Mouse (Mus musculus): ENCODE measurements at regions not wholly inside any gene's neighbourhood (a gene's known extent, or its start where the extent isn't known, plus 50 kb on each side); places are given as distances from the start of the nearest gene placed in this dataset.

DNA sequence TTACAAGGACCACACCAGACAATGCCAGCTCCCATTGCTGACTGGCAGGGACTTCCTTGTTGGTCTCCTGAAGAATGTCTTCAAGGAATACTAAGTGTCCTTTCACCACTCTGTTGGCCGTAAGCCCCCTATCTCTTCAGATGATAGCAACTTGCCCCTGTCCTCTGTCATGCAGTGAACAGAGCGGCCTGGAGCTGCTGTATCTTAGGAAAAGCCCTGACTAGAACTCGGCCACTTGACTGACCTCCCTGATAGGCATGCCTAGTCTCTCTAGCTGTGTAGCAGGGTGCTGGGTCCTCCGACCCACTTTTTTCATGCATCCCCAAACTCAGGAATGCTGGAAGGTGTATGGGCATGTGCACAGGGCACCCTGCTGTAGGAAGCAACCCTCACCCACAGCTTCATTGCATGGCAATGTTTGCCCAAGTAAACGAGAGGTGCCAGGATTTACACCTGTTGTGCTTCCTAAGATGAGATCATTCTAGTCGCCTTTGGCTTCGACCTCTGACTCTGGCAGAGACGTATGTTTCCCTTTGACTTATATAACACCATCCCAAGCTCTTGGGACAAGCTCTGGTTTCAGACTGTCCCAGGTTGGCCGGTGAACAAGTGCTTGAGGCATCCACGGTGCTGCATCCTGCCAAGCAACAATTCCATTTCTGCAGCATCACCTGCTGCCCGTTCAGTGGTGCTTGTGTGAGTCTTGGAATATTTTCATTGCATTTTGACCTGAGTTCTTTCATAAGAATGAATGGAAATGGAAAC, 145.1 kb downstream of the Zfp36l1 start:
- no peak for DNase-seq (ENCODE audit: low spot score)

DNA sequence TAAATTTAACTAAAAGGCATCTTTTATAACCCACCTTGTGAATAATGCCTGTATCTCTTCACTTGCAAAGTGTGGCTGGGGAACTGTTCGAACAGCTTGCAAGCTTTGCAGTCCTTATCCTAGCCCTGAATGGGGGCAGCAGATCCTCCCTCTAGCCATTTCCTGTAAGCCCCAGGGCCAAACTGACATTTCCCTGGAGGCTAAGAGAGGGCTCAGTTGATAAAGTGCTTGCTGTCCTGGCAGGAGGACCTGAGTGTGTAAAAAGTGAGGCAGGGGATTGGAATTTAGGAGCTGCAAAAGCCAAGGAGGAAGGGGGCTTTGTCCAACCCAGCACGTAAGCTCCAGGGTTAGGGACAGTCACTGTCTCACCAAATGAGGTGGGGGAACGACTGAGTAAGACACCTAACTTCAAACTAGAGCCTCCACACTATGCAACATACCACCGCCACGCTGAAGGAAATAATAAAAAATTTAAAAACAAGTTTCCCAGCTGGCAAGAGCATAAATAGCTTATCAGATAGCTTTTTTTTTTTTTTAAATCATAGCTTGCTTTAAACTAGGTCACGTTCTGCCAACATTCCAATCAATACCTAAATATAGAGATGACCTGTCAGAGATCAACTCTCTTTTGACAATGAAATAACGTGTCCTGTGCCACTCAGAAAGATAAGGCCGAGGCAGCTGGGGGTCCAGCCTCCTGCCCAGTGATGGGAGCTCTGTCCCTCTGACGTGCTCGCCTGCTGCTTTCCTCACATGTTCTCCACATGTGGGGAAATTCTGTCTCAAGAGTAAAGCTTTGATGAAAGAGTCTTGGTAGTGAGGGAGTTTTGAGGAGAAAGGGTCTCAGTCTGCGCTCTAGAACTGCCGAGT, 146.0 kb downstream of the Zfp36l1 start:
- DNase-seq (ENCODE audit: low spot score), result no peak

DNA sequence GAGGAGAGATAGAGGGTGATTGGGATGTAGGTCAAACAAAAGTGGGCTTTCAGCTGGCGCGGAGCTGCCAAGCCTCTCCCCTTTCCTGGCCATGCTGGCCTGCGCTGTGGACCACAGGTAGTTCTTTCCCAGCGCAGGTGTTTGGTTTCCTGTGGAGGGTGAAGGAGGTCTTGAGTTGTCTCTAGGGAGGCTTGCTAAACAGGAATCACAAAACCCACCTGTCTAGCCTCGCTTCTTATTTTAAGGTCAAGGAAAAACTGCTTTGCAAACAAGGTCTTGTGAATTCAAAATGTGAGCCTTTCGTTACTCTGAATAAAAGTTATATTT, 146.6 kb downstream of the Zfp36l1 start:
- DNase-seq (ENCODE audit: low spot score), result no peak

DNA sequence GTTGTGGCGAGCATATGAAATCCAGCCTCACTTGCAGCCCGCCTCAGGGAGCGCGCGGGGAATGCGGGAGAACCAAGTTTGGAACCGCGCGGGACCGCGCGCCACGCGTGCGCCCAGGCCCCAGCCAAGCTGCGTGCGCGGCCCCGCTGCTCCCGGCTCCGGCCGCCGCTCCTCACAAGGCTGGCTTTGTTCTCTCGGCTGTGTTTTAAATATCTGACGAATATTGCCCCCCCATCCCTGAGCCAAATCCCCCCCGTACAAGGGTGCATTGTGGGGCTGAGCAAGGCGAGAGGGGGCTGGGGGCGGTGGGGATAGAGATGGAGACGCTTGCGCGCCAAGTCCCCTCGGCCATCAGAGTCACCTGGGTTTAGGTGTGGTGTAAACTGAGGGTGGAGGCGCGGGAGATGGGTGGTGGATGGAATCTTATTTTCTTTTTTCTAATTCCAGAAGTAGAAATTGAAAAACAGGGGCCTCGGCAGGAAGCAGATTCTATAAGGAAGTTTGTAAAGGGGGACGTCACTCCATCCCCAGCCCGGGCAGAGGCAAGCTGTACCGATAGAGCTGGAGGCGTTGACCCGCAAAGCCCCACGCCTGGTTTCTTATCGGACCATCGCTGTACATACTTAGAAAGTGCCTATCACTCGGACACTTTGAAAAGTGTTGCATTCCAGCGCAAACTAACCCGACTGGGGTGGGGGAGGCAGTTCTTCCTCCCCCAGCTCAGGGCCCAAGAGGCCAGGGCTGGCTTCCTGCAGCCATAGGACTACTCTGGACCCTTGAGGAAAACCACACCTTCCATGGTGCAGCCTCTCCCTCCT, 147.1 kb downstream of the Zfp36l1 start:
- DNase-seq (ENCODE audit: low spot score), result peak; percentile 69

DNA sequence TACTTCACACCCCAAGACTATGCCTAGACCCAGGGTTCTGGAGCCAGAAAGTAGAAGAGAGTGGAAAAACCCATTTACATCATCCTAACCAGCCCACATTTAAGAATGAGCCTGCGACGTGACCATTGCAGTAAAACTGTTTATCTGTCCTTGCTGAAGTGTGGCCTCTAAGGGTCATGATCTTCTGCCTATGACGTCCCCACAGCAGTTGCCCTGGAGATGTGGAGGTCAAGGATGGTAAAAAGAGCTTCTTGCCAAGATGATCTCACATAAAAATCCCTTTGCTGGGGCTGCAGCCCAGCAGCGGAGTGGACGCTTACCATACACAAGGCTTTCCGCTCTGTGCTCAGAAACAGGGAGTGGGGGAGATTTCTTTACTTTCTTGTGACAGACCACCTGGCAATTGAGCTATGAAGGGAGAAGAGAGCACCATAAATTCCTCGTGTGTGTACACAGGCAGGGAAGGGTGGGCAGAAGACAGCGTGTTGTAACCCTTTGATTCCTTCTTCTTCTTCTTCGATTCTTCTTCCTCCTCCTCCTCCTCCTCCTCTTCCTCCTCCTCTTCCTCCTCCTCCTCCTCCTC, 149.3 kb downstream of the Zfp36l1 start:
- DNase-seq (ENCODE audit: low spot score), result no peak

DNA sequence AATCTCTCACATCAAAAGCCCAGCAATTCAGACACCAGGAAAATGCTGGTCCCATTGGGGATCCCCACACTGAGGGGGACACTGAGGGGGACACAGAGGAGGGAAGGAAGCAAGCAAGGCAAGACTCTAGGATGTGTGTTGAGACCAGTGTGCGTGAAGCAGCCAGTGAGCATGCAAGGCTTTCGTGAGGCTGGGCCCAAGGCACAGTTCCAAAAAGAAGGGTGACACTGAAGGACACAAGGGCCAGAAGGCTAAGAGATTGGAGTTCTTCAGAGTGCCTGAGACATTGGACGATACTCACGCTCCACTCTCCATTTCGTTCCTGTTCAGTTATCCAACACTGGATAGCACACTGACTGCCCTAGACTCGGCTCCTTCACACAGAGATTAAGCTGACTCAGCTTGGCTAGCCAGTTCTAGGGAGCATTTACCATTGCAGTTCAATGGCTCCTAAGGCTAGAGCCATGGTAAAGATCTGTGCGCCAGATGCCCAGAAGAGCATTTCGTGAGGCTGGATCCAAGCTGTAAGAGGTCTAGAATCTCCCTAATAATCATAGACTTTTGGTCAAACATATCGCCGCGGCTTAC, 150.1 kb downstream of the Zfp36l1 start:
- no peak for DNase-seq (ENCODE audit: low spot score)

DNA sequence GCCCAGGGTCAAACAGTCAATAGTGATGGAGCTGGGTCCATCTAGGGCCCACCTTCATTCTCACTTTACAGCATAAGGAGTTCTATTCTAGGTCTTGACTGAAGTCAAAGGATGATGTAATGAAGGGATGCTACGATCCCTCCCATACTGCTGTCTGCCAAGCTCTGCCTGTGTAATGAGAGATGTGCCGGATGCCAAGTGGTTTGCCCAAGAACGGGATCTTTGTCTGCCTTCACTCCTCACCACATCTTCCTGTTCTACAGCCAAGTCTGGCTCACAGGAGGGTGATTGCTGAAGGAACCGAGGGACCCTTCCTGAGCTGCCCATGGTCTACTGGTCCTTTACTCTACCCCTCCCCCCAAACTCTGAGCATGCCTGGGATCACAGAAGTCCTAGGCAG, 150.9 kb downstream of the Zfp36l1 start:
- no peak for DNase-seq (ENCODE audit: low spot score)

DNA sequence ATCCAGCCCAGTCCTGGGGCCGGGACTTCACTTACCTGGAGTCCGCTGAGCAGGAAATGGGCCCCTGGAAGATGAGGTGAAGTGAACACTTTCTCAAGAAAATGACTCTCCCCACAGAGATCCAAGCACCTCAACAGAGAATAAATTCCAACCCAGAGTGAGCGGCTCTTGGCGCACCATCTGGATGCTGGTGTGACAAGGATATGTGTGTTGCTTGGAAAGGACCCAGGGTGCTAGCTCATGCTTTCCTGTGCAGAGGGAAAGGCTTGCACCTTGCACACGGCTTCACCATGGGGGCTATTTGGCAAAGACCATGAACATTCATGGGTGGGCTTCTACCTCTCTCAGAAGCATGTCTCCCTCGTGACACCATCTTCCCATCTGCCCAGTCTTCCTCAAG, 151.7 kb downstream of the Zfp36l1 start:
- DNase-seq (ENCODE audit: low spot score), result peak; percentile 39

DNA sequence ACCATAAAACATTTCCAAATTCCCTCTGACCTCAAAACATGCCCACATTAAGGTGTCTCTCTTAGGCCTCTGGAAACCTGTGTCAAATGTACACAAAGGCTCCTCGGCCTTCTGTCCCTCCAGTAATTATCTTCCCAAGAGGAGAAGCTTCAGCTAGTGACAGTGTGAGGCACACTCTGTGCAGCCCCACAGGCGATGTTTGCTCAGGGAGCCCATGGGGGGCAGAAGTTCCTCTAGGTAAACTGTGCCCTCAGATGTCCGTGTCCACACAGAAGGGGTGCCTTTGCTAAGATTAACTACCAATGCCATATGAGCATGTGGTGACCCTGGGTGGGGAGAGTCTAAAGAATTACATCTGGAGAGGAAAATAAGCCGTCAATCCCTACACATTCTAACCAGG, 152.4 kb downstream of the Zfp36l1 start:
- no peak for DNase-seq (ENCODE audit: low spot score)

DNA sequence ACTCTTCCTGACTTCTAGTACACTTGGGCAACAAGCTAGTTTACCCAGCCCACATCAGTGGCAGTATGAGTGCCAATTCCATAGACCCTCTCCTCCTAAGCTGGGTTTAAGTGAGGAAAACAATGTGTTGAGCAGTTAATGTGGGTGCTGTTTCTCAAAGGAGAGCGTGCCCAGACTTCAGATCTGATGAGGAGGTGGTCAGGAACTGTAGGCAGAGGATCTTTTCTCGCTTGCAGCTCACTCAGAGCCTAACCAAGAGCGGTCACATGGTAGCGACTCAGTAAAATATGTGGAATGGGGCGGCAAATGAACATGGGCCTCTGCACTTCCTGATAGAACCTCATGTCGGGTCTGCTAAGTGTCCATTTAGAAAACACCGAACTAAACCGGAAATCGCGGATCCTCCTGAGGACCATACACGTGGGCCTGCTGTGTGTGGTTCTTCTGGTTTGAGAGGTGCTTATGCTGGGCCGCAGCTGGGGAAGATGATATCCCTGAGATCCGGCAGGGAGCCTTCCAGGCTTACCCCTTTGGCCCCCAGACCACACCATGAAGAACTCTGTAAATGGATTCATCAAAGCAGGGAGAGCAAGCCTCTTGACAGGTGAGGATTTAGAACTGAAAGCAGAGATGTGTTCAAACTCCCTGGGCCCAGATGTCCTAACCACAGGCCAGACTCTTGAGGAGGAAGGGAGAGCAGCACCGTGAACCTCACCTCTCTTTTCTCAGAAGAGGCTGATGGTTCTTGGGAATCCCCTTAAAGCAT, 153.1 kb downstream of the Zfp36l1 start:
- DNase-seq (ENCODE audit: low spot score), result peak; percentile 28

DNA sequence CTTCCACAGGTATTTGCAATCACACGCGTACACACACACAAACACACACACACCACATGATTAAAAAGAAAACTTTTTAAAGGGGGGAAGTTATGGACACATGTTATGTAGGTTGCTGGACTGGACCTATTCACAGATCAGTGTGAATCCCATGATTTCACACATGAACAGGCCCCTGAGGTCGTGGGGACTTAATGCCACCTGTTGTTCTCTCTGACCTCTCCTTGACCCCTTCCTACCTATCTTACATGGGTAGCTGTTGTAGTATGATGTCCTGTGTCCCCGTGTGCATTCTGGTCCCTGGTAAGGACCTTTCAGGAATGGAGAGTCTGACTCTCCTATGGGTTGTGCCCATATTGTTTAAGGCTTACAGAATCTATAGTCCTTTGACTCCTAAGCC, 155.6 kb downstream of the Zfp36l1 start:
- no peak for DNase-seq (ENCODE audit: low spot score)

DNA sequence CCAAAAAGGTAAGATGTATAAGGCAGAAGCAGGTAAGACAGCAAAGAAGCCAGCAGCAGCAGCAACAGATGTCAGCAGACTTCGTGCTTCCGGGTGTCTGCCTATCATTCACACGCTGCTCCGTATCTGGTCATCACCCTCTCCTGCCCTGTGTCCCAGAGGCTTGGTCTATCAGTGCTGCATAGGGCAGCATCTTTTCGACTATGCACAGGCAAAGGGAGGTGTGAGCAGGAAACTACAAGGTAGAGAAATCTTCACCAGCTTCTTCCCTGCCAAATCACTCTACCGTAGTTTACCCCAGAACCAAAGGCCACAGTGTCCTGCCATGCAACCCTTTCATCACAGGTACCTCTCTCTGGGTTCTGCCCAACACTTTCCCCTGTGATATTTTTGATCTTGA, 156.5 kb downstream of the Zfp36l1 start:
- no peak for DNase-seq (ENCODE audit: low spot score)

DNA sequence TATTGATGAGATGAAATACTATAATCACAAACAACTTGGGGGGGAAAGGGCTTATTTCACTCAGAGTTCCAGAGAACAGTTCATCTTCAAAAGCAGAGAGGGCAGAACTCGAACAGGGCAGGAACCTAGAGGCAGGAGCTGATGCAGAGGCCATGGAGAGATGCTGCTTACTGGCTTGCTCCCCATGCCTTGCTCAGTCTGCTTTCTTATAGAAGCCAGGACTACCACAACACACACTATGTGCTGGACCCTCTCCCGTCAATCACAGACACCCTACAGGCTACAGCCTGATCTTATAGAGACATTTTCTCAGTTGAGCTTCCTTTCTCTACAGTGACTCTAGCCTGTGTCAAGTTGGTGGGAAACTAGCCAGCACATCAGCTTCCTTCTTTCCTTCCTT, 157.3 kb downstream of the Zfp36l1 start:
- DNase-seq (ENCODE audit: low spot score), result no peak

DNA sequence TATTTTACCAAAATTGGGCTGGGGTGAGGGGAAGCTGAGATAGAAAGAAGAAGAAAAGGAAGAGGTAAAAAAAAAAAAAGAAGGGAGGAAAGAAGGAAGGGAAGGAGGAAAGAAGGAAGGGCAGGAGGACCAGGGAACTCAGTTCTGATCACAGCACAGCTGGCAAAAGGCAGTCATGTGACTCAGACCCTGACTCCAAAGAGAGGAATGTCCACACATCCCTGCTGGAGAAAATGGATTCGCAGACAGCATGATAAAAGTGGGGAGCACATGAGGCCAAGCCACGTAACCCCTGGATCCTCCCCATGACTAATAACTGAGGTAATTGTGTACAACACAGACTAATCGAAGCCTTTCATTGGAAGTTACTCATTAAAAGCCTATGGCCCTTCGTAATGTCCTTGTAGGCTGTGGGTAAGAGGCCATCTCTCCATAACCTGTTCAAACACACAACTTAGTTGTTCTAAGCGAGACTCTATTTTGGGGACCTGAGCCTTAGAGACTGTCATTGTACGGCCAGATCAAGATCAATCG, 162.2 kb downstream of the Zfp36l1 start:
- DNase-seq (ENCODE audit: low spot score), result no peak

DNA sequence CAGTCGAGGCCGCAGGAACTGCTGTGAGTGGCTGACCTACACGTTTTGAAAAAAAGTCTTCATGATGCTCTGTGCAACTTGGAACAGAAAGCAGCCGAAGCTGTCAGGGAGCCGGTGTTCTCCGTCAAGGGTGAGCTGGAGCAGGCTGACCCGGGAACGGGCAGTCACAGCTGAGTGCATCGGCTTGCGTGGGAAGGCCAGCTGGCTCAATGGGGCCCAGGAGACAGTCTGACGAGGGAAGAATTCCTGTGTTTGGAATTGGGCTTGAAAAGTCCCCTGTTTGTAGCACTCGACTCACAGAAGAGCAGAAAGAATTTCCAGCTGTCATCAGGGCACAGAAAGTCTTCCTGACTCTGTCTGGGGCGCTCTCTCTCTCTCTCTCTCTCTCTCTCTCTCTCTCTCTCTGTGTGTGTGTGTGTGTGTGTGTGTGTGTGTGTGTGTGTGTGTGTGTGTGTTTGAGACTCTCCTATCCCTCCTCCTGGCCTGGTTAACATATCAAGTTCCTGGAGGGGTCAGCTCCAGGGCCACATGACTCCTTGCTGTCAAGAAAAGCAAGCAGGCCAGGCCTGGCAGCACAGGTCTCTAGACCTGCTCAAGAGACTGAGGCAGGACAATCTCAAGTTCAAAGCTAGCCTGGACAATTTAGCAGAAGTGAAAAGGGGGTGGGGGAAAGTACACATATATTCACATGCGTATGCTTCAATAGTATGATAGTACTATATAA, 163.6 kb downstream of the Zfp36l1 start:
- peak; percentile 79 for DNase-seq (ENCODE audit: low spot score)

DNA sequence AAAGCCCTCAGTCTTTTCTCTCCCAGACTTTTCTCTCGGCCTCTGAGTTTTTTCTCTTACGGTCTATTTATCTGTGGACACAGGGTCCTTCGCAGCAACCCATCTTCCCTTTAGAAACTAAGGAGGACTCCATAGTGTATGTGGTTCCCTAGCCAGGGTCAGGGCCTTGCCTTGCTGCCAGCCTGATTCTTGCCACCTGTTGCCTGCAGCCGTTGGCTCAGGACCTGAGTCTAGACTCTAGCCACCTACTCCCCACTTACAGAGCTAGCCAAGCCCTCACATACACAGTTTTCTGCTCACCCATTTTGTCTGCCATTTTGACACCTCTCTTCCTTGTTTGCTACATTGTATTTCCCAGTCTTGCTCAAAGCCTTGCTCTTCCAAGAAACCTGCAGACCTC, 165.2 kb downstream of the Zfp36l1 start:
- no peak for DNase-seq (ENCODE audit: low spot score)

DNA sequence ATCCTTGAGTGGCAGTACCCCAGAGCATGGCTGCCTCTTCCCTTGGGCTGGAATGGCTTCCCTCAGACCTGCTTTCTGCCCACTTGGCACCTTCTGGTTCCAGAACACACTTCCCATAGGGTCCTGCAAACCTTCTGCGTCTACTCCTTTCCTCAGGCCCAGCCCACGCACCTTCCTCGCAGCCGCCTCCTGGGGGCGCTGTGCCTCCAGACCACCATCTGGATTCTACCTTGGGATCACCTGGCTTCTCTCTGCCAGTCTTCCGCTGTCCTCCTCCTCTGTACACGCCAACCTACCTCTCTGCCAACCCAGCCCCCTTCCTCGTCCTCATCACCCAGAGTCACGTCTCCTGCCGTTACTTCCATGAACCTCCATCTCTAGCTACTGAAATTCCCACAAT, 166.0 kb downstream of the Zfp36l1 start:
- no peak for DNase-seq (ENCODE audit: low spot score)

DNA sequence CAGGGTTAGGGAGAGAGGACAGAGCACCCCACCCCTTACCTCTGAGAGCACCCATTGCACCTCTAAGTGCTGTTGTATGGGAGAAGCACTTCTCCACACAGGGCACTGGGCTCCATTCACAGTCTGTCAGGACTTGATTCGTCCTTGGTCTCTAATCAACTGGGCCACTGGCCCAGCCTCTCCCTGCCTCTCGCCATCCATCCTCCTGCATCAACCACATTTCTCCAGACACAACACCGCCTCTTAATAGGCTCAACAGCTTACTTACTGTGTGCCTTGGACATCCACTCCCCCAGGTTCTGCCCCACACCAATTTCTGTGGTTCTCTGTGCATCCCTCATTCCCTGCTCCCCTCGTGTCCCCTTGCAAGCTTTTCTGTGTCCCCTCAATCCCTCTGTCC, 166.9 kb downstream of the Zfp36l1 start:
- DNase-seq (ENCODE audit: low spot score), result no peak

DNA sequence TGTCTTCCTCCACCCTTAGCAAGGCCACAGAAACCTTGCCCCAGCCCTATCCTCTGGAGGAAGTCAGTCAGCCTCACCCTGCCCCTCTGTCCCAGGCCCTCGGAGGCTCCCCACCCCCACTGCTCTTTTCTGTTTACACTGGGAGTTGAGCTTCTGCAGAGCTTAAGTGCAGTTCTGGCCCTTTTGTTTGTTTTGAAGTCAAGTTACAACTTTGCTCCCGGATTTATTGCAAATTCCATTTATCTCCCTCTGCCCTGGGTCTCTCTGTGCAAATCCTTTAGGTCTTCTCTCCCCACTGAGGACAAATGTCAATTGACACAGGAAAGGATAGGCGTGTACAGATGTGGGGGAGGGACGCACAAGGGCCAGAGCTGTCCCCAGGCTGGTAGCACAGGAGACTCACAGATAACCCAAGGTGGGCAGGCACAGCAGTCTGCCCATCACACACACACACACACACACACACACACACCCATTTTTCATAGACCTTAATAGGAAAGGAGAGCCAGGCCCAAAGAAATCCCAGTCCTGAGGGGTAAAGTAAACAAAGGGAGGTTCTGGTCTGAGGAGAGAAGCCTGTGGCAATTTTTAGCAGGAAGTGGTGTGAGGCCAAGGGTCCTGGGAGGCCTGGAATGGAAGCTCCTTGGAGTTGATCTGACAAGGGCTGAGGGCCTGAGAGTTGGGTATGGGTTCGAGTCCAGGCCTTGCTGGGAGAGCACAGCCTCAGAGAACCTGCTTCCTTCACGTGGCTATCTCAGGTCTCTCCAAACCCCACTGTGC, 167.9 kb downstream of the Zfp36l1 start:
- peak; percentile 73 for DNase-seq (ENCODE audit: low spot score)

All from testis, postnatal 10 days (tissue).